Mouse (Mus musculus) ES-E14 (cell line): ENCODE measurements around the gene Plekhg5. TPM values are rescaled to one million over a fixed set of nuclear protein-coding genes. Genes with fewer than 3 reads are reported as not detected.

ENCODE experiments used
- DNase-seq: peaks from one replicate; pipeline ENCODE4 v3.0.0-alpha.2; 2013; ENCODE audit warnings: low read depth, low spot score
- H3K27ac ChIP-seq: 2 replicates; pipeline ENCODE4 v1.5.1; 2012; ENCODE audit warnings: low read depth, mild to moderate bottlenecking, low read length, moderate library complexity, mixed read lengths; ENCODE audit not compliant: poor library complexity, insufficient read depth, severe bottlenecking
- H3K36me3 ChIP-seq: 2 replicates; pipeline ENCODE4 v1.6.1; 2012; ENCODE audit warnings: mild to moderate bottlenecking, low read length, moderate library complexity, mixed read lengths; ENCODE audit not compliant: control insufficient read depth, poor library complexity, insufficient read depth, severe bottlenecking
- H3K4me1 ChIP-seq, 2 experiments: fragments of 150-350 bp in 1 of 2; sonication (generic) in 1 of 2; 2 replicates each; pipeline ENCODE4 v1.6.1; 2012; ENCODE audit warnings: low read length in 2 of 2, mild to moderate bottlenecking in 1 of 2, mixed read lengths in 1 of 2; ENCODE audit not compliant: control insufficient read depth in 2 of 2, insufficient read depth in 2 of 2, poor library complexity in 1 of 2
- H3K4me3 ChIP-seq, 2 experiments: fragments of 150-350 bp in 1 of 2; sonication (generic) in 1 of 2; 2 replicates each; pipeline ENCODE4 v1.5.1; 2012; ENCODE audit warnings: low read length in 2 of 2, low read depth in 1 of 2, mild to moderate bottlenecking in 1 of 2, mixed read lengths in 1 of 2; ENCODE audit not compliant: insufficient read depth in 1 of 2, poor library complexity in 1 of 2, severe bottlenecking in 1 of 2
- H3K9ac ChIP-seq: 2 replicates; pipeline ENCODE4 v1.6.1; 2012; ENCODE audit warnings: low read depth, mild to moderate bottlenecking, low read length, mixed read lengths; ENCODE audit not compliant: poor library complexity, insufficient read depth, severe bottlenecking
- H3K9me3 ChIP-seq: fragments of 150-350 bp; sonication (generic); 2 replicates; pipeline ENCODE4 v1.6.1; 2012; ENCODE audit warnings: low read depth, mild to moderate bottlenecking, low read length; ENCODE audit not compliant: control insufficient read depth, insufficient read depth
- CHD2 ChIP-seq: IDR thresholded peaks from 2 replicates; pipeline ENCODE4 v1.6.1; 2014; ENCODE audit warnings: mild to moderate bottlenecking, low read depth, low read length, inconsistent platforms
- HCFC1 ChIP-seq: IDR thresholded peaks from 2 replicates; pipeline ENCODE4 v1.6.1; 2012; ENCODE audit warnings: low read length, inconsistent platforms, borderline replicate concordance; ENCODE audit not compliant: insufficient read depth
- MAFK ChIP-seq: IDR thresholded peaks from 2 replicates; pipeline ENCODE4 v1.6.1; 2014; ENCODE audit warnings: mild to moderate bottlenecking, low read depth, low read length, inconsistent platforms; ENCODE audit not compliant: insufficient read depth
- ZC3H11A ChIP-seq: IDR thresholded peaks from 2 replicates; pipeline ENCODE4 v1.6.1; 2012; ENCODE audit warnings: low read depth, mild to moderate bottlenecking, inconsistent platforms, low read length, borderline replicate concordance
- ZNF384 ChIP-seq: IDR thresholded peaks from 2 replicates; pipeline ENCODE4 v1.6.1; 2012; ENCODE audit warnings: low read depth, low read length, inconsistent platforms
- in situ Hi-C, 2 experiments: fragments of 600-800 bp; cut with MboI; formaldehyde crosslinking; loops; one replicate each; pipeline ENCODE4 v1.15.1; 2025; ENCODE audit warnings: low sequenced_read_pairs in 2 of 2, inconsistent platforms in 1 of 2; ENCODE audit not compliant: unreplicated experiment in 2 of 2
- total RNA-seq: library from RNA; depleted of rRNA; stranded (reverse); fragments of 300-350 nt; gene quantifications from 2 replicates; pipeline ENCODE4 v1.2.3, GENCODE M21; 2012

The Plekhg5 gene
- total RNA-seq, 1 experiment, result 37.3 TPM

DNA sequence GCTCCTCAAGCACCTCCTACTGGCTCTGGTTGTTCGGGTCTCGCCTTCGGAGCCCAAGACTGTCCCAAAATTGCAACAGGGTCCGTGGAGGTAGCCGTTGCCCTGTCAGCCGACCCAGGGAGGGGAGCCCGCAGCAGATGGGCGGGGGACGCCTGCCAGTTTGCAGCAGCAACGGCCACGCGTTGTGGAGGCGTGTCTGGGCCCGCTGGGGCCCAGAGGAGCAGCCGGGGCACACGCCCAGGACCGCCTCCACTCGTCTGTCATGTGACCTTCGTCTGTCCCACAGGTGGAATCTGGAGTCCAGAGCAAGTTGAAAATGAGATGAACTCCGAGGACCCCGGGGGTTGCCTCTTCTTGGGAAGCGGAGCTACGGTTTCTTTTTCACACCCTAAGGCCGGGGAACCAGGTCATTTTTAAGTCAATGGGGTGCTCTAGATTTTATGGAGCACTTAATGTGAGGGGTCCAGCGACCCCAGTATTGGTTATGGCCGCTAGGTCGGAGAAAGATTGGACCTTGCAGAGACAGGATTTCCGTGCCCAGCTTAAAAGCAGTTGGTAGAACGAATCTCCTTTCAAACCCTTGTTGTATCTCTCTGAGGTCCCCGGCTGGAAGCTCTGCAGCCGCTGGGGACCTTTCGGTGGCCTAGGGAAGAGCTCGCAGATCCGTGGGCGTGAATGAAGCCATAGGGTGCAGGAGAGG lies 86.4 kb downstream of the Plekhg5 start, which contains the start of gene Hes2:
Hes2 (plus strand) TSS at position 283 of the 700 bp plus-strand sequence.
- Histone ChIP-seq H3K36me3 (no peaks in the 10 kb centered on the region), H3K4me1 (peaks cover 2 to 3% of the 10 kb centered on the region in 2 experiments; a peak in 2 of 4 replicates), H3K27ac (no peak within 1 kb of the TSS), H3K9me3 (no peaks in the 10 kb centered on the region), H3K9ac (no peak within 1 kb of the TSS), H3K4me3 (peak within 1 kb of the TSS; percentile 61 to 69)
- TF ChIP-seq MAFK, result no peak
- no peak for TF ChIP-seq CHD2
- TF ChIP-seq ZC3H11A, result no peak
- TF ChIP-seq ZNF384, result no peak
- no peak for TF ChIP-seq HCFC1
- in situ Hi-C loops, result no loop called here
- no peak for DNase-seq

DNA sequence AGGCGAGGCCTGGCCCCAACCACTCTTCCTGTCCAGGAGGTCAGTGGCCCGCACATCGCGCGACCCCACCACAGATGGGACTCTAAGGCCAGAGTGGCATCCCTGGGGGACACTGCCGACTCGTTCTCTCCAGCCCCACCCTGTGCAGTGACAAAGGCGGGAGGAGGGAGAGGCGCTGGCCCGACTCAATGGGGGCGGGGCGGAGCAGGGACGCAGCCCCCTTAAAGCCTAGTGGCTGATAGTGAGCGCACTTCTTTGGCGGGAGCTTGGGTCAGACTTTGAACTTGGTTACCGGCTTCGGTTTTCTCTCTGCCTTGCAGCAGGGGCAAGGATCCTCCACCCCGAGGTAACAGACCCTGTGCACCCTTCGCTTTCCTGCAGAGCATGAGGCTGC lies 87.0 kb downstream of the Plekhg5 start:
- Histone ChIP-seq H3K4me1 (peaks cover 2 to 3% of the 10 kb centered on the region in 2 experiments; a peak in 2 of 4 replicates), H3K9ac (no peak overlapping the region), H3K27ac (no peak overlapping the region), H3K36me3 (no peaks in the 10 kb centered on the region), H3K9me3 (no peaks in the 10 kb centered on the region), H3K4me3 (peak overlapping the region; percentile 61 to 69)
- DNase-seq, result no peak
- in situ Hi-C loops, result no loop called here
- no peak for TF ChIP-seq ZNF384
- no peak for TF ChIP-seq HCFC1
- no peak for TF ChIP-seq CHD2
- no peak for TF ChIP-seq ZC3H11A
- TF ChIP-seq MAFK, result no peak

DNA sequence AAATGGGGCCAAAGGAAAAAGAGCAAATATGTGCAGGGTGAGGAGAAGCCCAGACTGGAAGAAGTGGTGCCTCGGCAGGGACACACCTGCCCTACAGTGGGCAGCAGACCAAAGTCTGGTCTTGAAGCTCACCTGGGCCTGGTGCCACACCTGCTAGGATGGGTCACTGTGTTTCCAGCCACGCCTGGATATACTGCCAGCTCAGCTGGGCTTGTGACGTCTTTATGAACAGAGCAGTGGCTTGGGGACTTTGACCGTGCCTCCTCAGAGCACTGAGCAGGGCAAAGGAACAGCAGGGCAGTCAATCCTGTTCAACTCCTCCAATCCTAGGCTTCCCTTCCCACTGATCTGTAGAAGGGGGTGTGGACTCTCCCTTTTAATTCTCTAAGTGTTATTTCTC lies 88.5 kb downstream of the Plekhg5 start:
- in situ Hi-C loops, result no loop called here
- Histone ChIP-seq H3K9ac (no peak overlapping the region), H3K36me3 (no peaks in the 10 kb centered on the region), H3K4me3 (no peak overlapping the region), H3K4me1 (peaks cover 3 to 4% of the 10 kb centered on the region in 2 experiments; a peak in 2 of 4 replicates), H3K9me3 (no peaks in the 10 kb centered on the region), H3K27ac (no peak overlapping the region)
- TF ChIP-seq CHD2 (no peak), MAFK (no peak), ZC3H11A (no peak), HCFC1 (no peak), ZNF384 (no peak)
- DNase-seq, result no peak

GRCm38 (mm10) chr4:152161601-152162000 lies 89.3 kb downstream of the Plekhg5 start:
- Histone ChIP-seq H3K36me3 (no peaks in the 10 kb centered on the region), H3K9me3 (no peaks in the 10 kb centered on the region), H3K27ac (no peak overlapping the region), H3K4me3 (no peak overlapping the region), H3K4me1 (peaks cover 3 to 4% of the 10 kb centered on the region in 2 experiments; a peak in 2 of 4 replicates), H3K9ac (no peak overlapping the region)
- no peak for TF ChIP-seq HCFC1
- TF ChIP-seq MAFK, result no peak
- no peak for TF ChIP-seq CHD2
- no peak for TF ChIP-seq ZC3H11A
- no peak for TF ChIP-seq ZNF384
- in situ Hi-C loops, result no loop called here
- DNase-seq, result no peak

GRCm38 (mm10) chr4:152162748-152163147 lies 90.5 kb downstream of the Plekhg5 start:
- no peak overlapping the region for H3K9ac ChIP-seq
- H3K36me3 ChIP-seq, result no peaks in the 10 kb centered on the region
- no peak overlapping the region for H3K27ac ChIP-seq
- TF ChIP-seq HCFC1 (no peak), ZNF384 (no peak), ZC3H11A (no peak), MAFK (no peak), CHD2 (no peak)
- H3K4me3 ChIP-seq, result no peak overlapping the region
- H3K9me3 ChIP-seq, result no peaks in the 10 kb centered on the region
- in situ Hi-C loops, result no loop called here
- H3K4me1 ChIP-seq, result peaks cover 3 to 4% of the 10 kb centered on the region in 2 experiments; a peak in 2 of 4 replicates
- DNase-seq, result no peak
